Comparison of ENCODE assay signal across 24 mouse cellular contexts in the genomic region with DNA sequence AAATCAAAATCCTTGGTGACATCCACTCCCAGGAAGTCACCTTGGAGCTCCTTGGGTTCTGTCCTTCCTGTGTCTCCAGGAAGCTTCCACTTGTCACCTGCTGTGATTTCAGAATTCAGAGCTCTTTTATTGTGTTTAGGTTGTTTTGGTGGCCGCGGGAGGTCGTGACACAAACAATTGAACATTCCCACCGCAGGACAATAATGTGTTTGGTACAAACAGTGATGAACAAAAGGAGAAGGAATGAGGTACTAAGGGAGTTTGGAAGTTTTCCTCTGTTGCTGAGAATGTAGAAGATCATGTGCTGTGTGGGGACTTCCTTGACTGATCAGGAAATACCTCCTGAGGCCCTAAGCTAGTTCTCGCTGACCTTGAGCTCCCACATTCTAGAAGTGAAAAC.
DNase-seq lines count a peak whose midpoint lies in the region; ATAC-seq lines count a peak whose summit lies in the region.
"Had no signal": no experiment of that assay in that cellular context is flagged by ENCODE, and none has a peak within 500 bp of the region (broad histone marks: within the 10 kb centered on the region; RNA-seq: fewer than 3 reads in every experiment).

No protein-coding gene starts in this region.

- ATAC-seq in heart, embryonic 13.5 days (ENCODE audit: extremely low read depth, insufficient number of reproducible peaks, low FRiP score, low TSS enrichment) = no peak
- no peak for ATAC-seq in kidney, embryonic 14.5 days (ENCODE audit: low FRiP score, low TSS enrichment)
- no peak for ATAC-seq in activated CD4-positive, CD25-positive, alpha-beta regulatory T cell, adult 4 months
- ATAC-seq: forebrain, embryonic 13.5 days; liver, postnatal 0 days; lung, postnatal 0 days had no signal

- peaks cover 24% of the 10 kb centered on the region for H3K4me1 ChIP-seq in heart, embryonic 13.5 days
- peaks cover 19% of the 10 kb centered on the region for H3K4me1 ChIP-seq in kidney, embryonic 14.5 days (ENCODE audit: control insufficient read depth, insufficient read depth, low read length)
- peaks cover 23% of the 10 kb centered on the region for H3K4me1 ChIP-seq in embryonic facial prominence, embryonic 10.5 days
- H3K4me1 ChIP-seq: embryonic facial prominence, embryonic 13.5 days; forebrain, embryonic 13.5 days; hindbrain, embryonic 15.5 days had no signal

- 61% methylated on average over 5 of the region's 5 CpGs for WGBS in heart, embryonic 13.5 days
- WGBS in kidney, embryonic 14.5 days = 43% methylated on average over 5 of the region's 5 CpGs
- WGBS in embryonic facial prominence, embryonic 10.5 days = 44% methylated on average over 5 of the region's 5 CpGs

- 0 out of 2 replicates have a peak overlapping the region, but pooled peaks have one; percentile 26 for H3K27ac ChIP-seq in heart, embryonic 13.5 days (replicated peaks)
- H3K27ac ChIP-seq in kidney, embryonic 14.5 days (ENCODE audit: low read depth, low read length) = no peak overlapping the region
- peak overlapping the region; percentile 51 for H3K27ac ChIP-seq in embryonic facial prominence, embryonic 10.5 days (replicated peaks)
- H3K27ac ChIP-seq: embryonic facial prominence, embryonic 13.5 days; forebrain, embryonic 13.5 days; gastrocnemius, adult 2 months; hindbrain, embryonic 15.5 days; limb, embryonic 12.5 days; macrophage; stomach, postnatal 0 days had no signal

- no peaks in the 10 kb centered on the region for H3K36me3 ChIP-seq in heart, embryonic 13.5 days
- no peaks in the 10 kb centered on the region for H3K36me3 ChIP-seq in kidney, embryonic 14.5 days (ENCODE audit: control insufficient read depth, insufficient read depth, low read length)
- no peaks in the 10 kb centered on the region; the same call in 1 of the 2 replicates for H3K36me3 ChIP-seq in embryonic facial prominence, embryonic 10.5 days (replicated peaks)
- H3K36me3 ChIP-seq: embryonic facial prominence, embryonic 13.5 days; heart, embryonic 12.5 days; hindbrain, embryonic 15.5 days; limb, embryonic 12.5 days had no signal

- H3K9me3 ChIP-seq in heart, embryonic 13.5 days = no peaks in the 10 kb centered on the region
- no peaks in the 10 kb centered on the region for H3K9me3 ChIP-seq in kidney, embryonic 14.5 days (ENCODE audit: control insufficient read depth, low read length)
- H3K9me3 ChIP-seq in embryonic facial prominence, embryonic 10.5 days = no peaks in the 10 kb centered on the region
- H3K9me3 ChIP-seq: embryonic facial prominence, embryonic 13.5 days; forebrain, embryonic 13.5 days; heart, embryonic 12.5 days; hindbrain, embryonic 15.5 days; limb, embryonic 12.5 days had no signal

- DNase-seq in heart, adult 18-20 months = no peak
- peak; percentile 14 to 17 for DNase-seq in kidney, postnatal 36 days
- peak; percentile 98 for DNase-seq in ES-CJ7 (ENCODE audit: low read depth, low spot score)
- DNase-seq in embryonic facial prominence, embryonic 10.5 days (ENCODE audit: low spot score) = no peak
- DNase-seq: cerebellum, adult 11 months; cerebellum, postnatal 10 days; gastrocnemius, adult 2 months; heart, postnatal 36 days; kidney, postnatal 10 days; liver, postnatal 0 days; right cerebral cortex, postnatal 14 days had no signal

- H3K9ac ChIP-seq in heart, embryonic 13.5 days = no peak overlapping the region; the same call in 1 of the 2 replicates
- H3K9ac ChIP-seq in kidney, embryonic 14.5 days (ENCODE audit: low read depth, low read length) = no peak overlapping the region
- H3K9ac ChIP-seq: embryonic facial prominence, embryonic 13.5 days; forebrain, embryonic 13.5 days; heart, embryonic 12.5 days; hindbrain, embryonic 15.5 days; limb, embryonic 12.5 days; liver, postnatal 0 days had no signal

- no peaks in the 10 kb centered on the region for H3K27me3 ChIP-seq in heart, embryonic 13.5 days (replicated peaks)
- no peaks in the 10 kb centered on the region for H3K27me3 ChIP-seq in kidney, embryonic 14.5 days (ENCODE audit: control insufficient read depth, insufficient read depth, low read length)
- no peaks in the 10 kb centered on the region for H3K27me3 ChIP-seq in embryonic facial prominence, embryonic 10.5 days (replicated peaks; ENCODE audit: low read depth, poor library complexity, severe bottlenecking)
- H3K27me3 ChIP-seq: embryonic facial prominence, embryonic 13.5 days; forebrain, embryonic 13.5 days; heart, embryonic 12.5 days; hindbrain, embryonic 15.5 days; limb, embryonic 12.5 days had no signal

- H3K4me3 ChIP-seq in heart, embryonic 13.5 days = no peak overlapping the region
- H3K4me3 ChIP-seq in kidney, embryonic 14.5 days (ENCODE audit: low read length) = no peak overlapping the region
- H3K4me3 ChIP-seq in embryonic facial prominence, embryonic 10.5 days = no peak overlapping the region
- H3K4me3 ChIP-seq: embryonic facial prominence, embryonic 13.5 days; erythroblast, embryonic 14.5 days; forebrain, embryonic 13.5 days; gastrocnemius, adult 2 months; heart, embryonic 12.5 days; hindbrain, embryonic 15.5 days; limb, embryonic 12.5 days had no signal

- H3K4me2 ChIP-seq in heart, embryonic 13.5 days = no peak overlapping the region
- no peak overlapping the region for H3K4me2 ChIP-seq in kidney, embryonic 14.5 days (replicated peaks; ENCODE audit: low read depth, low read length)
- H3K4me2 ChIP-seq: embryonic facial prominence, embryonic 13.5 days; forebrain, embryonic 13.5 days; heart, embryonic 12.5 days; hindbrain, embryonic 15.5 days; limb, embryonic 12.5 days; liver, embryonic 11.5 days had no signal

Comparison
In these comparisons a context has a peak if more than half of its experiments do, and no peak if none do; other contexts are left out.
1. DNase-seq: peak in kidney, postnatal 36 days (2 of 2) and ES-CJ7 (single experiment); none in heart, adult 18-20 months (0 of 2) and embryonic facial prominence, embryonic 10.5 days (single experiment).